Mouse (Mus musculus): Measurements from ENCODE around the gene Sectm1a.

DNA sequence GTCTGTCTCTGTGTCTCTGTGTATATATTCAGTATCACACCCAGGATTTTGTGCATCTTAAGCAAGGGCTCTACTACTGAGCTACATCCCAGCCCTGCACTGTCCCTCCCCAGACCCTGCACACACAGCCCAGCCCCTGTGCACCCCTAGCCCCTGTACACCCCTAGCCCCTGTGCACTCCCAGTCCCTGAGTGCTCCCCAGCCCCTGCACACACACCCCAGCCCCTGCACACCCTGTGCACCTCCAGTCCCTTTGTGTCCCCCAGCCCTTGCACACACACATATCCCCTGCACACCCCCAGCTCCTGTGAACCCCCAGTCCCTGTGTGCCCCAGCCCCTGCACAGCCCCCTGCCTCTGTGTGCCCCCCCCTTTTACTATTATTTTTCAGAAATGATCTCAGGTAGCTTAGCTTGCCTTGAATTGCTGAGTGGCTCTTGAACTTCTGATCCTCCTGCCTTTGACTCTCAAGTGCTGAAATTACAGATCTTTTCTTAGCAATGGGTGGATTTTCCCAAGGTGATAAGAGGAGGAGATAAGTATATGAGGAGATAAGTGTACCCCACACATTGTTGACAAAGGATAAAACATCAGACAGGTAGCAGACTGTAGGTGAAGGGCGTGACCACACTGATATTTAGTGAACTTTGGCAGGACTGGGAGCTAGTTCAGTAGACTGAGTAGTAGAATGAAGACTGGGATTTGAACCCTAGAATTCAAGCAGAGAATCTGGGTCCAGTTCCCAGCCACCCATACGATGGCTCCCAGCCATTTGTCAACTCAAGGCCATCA, 8.9 kb upstream of the Sectm1a start:
- TF ChIP-seq POLR2A (IDR thresholded peaks at IDR 0.05; ENCODE audit: extremely low read depth, insufficient read depth, low read length) (no peak), CTCF (IDR thresholded peaks at IDR 0.05; ENCODE audit: extremely low read depth, insufficient read depth, low read length) (no peak)

All from cortical plate, adult 2 months (tissue).